Mouse (Mus musculus) hematopoietic stem cell, adult 5-6 weeks (primary cell): Measurements from ENCODE around the gene Ddx39b. TPM values are rescaled to one million over a fixed set of nuclear protein-coding genes. Genes with fewer than 3 reads are reported as not detected.
A peak's percentile ranks its signal among the peaks of the same experiment; 100 is the strongest.
"Not testable (repeated sequence)": the region's sequence is repeated elsewhere in the genome, so short reads cannot be mapped to it uniquely, and the experiment has no call there.

ENCODE experiments used
- ATAC-seq, 2 experiments: fragments of 125-278 bp in 1 of 2; replicated peaks in 1 of 2; 2 replicates each; pipeline ENCODE4 v1.8.0; 2016 to 2017; ENCODE audit warnings: inconsistent platforms in 2 of 2, mild to moderate bottlenecking in 2 of 2, moderate number of reproducible peaks in 2 of 2, low read depth in 1 of 2, moderate TSS enrichment in 1 of 2; ENCODE audit not compliant: low FRiP score in 2 of 2, poor library complexity in 2 of 2, severe bottlenecking in 2 of 2, insufficient read depth in 1 of 2, low TSS enrichment in 1 of 2
- total RNA-seq: library from RNA; stranded (forward); fragments of 172-1452, 232-1000 nt; gene quantifications from 2 replicates; pipeline ENCODE4 v1.2.3, GENCODE M21; 2017

Gene Ddx39b
- total RNA-seq, 1 experiment from 2014 or later, result 226 TPM

- ATAC-seq, result peak in 1 of 2 experiments; percentile 11; a peak in 1 of 4 replicates
Observed at GRCm38 (mm10) chr17:35269653-35270347, 28.3 kb downstream of the Ddx39b start.

GRCm38 (mm10) chr17:35272249-35272648 is 30.7 kb downstream of the Ddx39b start:
- ATAC-seq, result no peak

- ATAC-seq, result peak; percentile 71 to 83
Observed at GRCm38 (mm10) chr17:35274770-35275169, 33.2 kb downstream of the Ddx39b start.

- no peak for ATAC-seq
Observed at GRCm38 (mm10) chr17:35276304-35276864, 34.8 kb downstream of the Ddx39b start.

- no peak for ATAC-seq
Observed at GRCm38 (mm10) chr17:35278049-35278448, 36.5 kb downstream of the Ddx39b start.

GRCm38 (mm10) chr17:35278957-35279688 is 37.6 kb downstream of the Ddx39b start:
- ATAC-seq, result no peak

- no peak for ATAC-seq
Observed at GRCm38 (mm10) chr17:35280276-35280675, 38.7 kb downstream of the Ddx39b start.

GRCm38 (mm10) chr17:35285431-35285830 is 43.9 kb downstream of the Ddx39b start:
- ATAC-seq, result no peak

- peak in 1 of 2 experiments; percentile 42; a peak in 1 of 4 replicates for ATAC-seq
Observed at GRCm38 (mm10) chr17:35295796-35296195, 54.2 kb downstream of the Ddx39b start.

- not testable (repeated sequence) for ATAC-seq
Observed at GRCm38 (mm10) chr17:35300261-35300945, 58.9 kb downstream of the Ddx39b start.

- ATAC-seq, result peak; percentile 42 to 72
Observed at GRCm38 (mm10) chr17:35301645-35302258, 60.2 kb downstream of the Ddx39b start.

GRCm38 (mm10) chr17:35303271-35303670 is 61.7 kb downstream of the Ddx39b start:
- no peak for ATAC-seq

Other genes starting within 250 kb of the Ddx39b start
- 228 and 415 TPM in 2 replicates for gene Vars, start 240.8 kb upstream of the Ddx39b start, total RNA-seq
- gene Vwa7, start 225.2 kb upstream of the Ddx39b start, total RNA-seq, result 0.38 and 0.45 TPM in 2 replicates
- gene Sapcd1, start 213.7 kb upstream of the Ddx39b start, total RNA-seq, result 1.7 TPM in 1 of 2 replicates, not detected in the other
- gene Msh5, start 195.0 kb upstream of the Ddx39b start, total RNA-seq, result 3.7 and 7.9 TPM in 2 replicates
- gene Clic1, start 191.8 kb upstream of the Ddx39b start, total RNA-seq, result 294 and 299 TPM in 2 replicates
- gene Ddah2, start 182.7 kb upstream of the Ddx39b start, total RNA-seq, result 27.4 and 32.3 TPM in 2 replicates
- not detected in 2 replicates for gene Ly6g6c, start 176.4 kb upstream of the Ddx39b start, total RNA-seq
- gene Mpig6b, start 175.6 kb upstream of the Ddx39b start, total RNA-seq, result not detected in 2 replicates
- not detected in 2 replicates for gene Ly6g6e, start 164.8 kb upstream of the Ddx39b start, total RNA-seq
- not detected in 2 replicates for gene Ly6g6d, start 163.7 kb upstream of the Ddx39b start, total RNA-seq
- not detected in 2 replicates for gene Ly6g6f, start 156.1 kb upstream of the Ddx39b start, total RNA-seq
- gene Abhd16a, start 152.5 kb upstream of the Ddx39b start, total RNA-seq, result 25.9 and 30.0 TPM in 2 replicates
- gene Ly6g5c, start 133.5 kb upstream of the Ddx39b start, total RNA-seq, result not detected in 2 replicates
- gene Ly6g5b, start 126.3 kb upstream of the Ddx39b start, total RNA-seq, result 1.6 TPM in 1 of 2 replicates, not detected in the other
- gene Gpank1, start 120.3 kb upstream of the Ddx39b start, total RNA-seq, result 31.2 and 35.1 TPM in 2 replicates
- 250 and 330 TPM in 2 replicates for gene Csnk2b, start 119.7 kb upstream of the Ddx39b start, total RNA-seq
- 6.1 and 6.3 TPM in 2 replicates for gene D17H6S53E, start 115.4 kb upstream of the Ddx39b start, total RNA-seq
- 0.38 TPM in 1 of 2 replicates, not detected in the other for gene Apom, start 109.7 kb upstream of the Ddx39b start, total RNA-seq
- gene Bag6, start 106.6 kb upstream of the Ddx39b start, total RNA-seq, result 109 and 121 TPM in 2 replicates
- 61.3 and 65.9 TPM in 2 replicates for gene Prrc2a, start 76.8 kb upstream of the Ddx39b start, total RNA-seq
- gene Aif1, start 65.7 kb upstream of the Ddx39b start, total RNA-seq, result 1.8 TPM in 1 of 2 replicates, not detected in the other
- gene Lst1, start 53.3 kb upstream of the Ddx39b start, total RNA-seq, result 85.1 and 145 TPM in 2 replicates
- gene Ltb, start 47.3 kb upstream of the Ddx39b start, total RNA-seq, result 31.4 and 64.0 TPM in 2 replicates
- gene Tnf, start 39.7 kb upstream of the Ddx39b start, total RNA-seq, result 22.3 and 44.4 TPM in 2 replicates
- not detected in 2 replicates for gene Lta, start 36.4 kb upstream of the Ddx39b start, total RNA-seq
- gene Gm16181, start 20.9 kb upstream of the Ddx39b start, total RNA-seq, result 3.1 TPM in 1 of 2 replicates, not detected in the other
- 3.8 and 5.2 TPM in 2 replicates for gene Atp6v1g2, start 8.1 kb upstream of the Ddx39b start, total RNA-seq
- 4.3 and 15.9 TPM in 2 replicates for gene Nfkbil1, start 6.0 kb upstream of the Ddx39b start, total RNA-seq
- gene H2-D1, start 21.0 kb downstream of the Ddx39b start, total RNA-seq, result 627 and 791 TPM in 2 replicates
- 0.25 TPM in 1 of 2 replicates, not detected in the other for gene H2-Q1, start 78.7 kb downstream of the Ddx39b start, total RNA-seq
- not detected in 2 replicates for gene H2-Q2, start 100.5 kb downstream of the Ddx39b start, total RNA-seq
- gene H2-Q4, start 137.9 kb downstream of the Ddx39b start, total RNA-seq, result 110 and 133 TPM in 2 replicates
- 200 and 221 TPM in 2 replicates for gene H2-Q6, start 183.1 kb downstream of the Ddx39b start, total RNA-seq
- 156 and 169 TPM in 2 replicates for gene H2-Q7, start 197.4 kb downstream of the Ddx39b start, total RNA-seq
- 0.25 and 2.8 TPM in 2 replicates for gene H2-Q10, start 228.3 kb downstream of the Ddx39b start, total RNA-seq